Mouse (Mus musculus) spleen, adult 2 months (tissue): ENCODE measurements around the gene Apaf1.

Experiments used
- CTCF ChIP-seq: fragments of 200-500 bp; IDR thresholded peaks from 2 replicates; pipeline ENCODE4 v1.5.1; 2011; ENCODE audit warnings: mild to moderate bottlenecking, inconsistent platforms; ENCODE audit not compliant: insufficient read depth, insufficient read length, insufficient replicate concordance; ENCODE audit errors: extremely low read depth
- POLR2A ChIP-seq: fragments of 200-500 bp; IDR thresholded peaks from 2 replicates; pipeline ENCODE4 v1.6.1; 2011; ENCODE audit warnings: low read depth, low read length, inconsistent platforms

DNA sequence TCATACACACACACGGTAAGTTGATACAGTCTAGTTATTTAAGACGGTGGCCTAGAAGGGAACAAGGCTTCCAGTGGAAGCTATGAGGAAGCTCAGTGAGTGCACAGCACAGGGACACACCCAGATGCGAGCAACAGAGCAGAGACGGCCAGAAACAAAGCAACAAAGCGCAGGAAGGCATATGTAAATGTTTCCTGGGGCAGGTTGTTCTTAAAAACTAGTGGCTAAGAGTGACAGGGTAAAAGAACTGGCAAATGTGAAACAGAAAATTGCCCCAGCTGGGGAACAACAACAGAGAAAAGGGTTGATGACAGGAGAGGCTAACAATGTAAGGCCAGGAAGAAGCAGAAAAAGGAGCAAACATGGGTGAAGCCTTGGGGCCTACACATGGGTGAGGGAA, 54.6 kb downstream of the Apaf1 start:
- TF ChIP-seq POLR2A = no peak
- TF ChIP-seq CTCF = no peak
